Mouse (Mus musculus): ENCODE measurements around the gene 5330417C22Rik. TPM values are rescaled to one million over a fixed set of nuclear protein-coding genes. Genes with fewer than 3 reads are reported as not detected.

Gene 5330417C22Rik
- 1 to 10 TPM; 1.1 to 3.6 TPM for polyA plus RNA-seq (2017; shearing (Covaris generic))

GRCm38 (mm10) chr3:108536517-108537260 is at the start of gene 5330417C22Rik:
TSS of gene 5330417C22Rik (minus strand) at chr3:108536536.

GRCm38 (mm10) chr3:108571443-108572294 is 35.3 kb upstream of the 5330417C22Rik start, which contains the start of gene Taf13:
TSS of gene Taf13 (plus strand) at chr3:108571698.

GRCm38 (mm10) chr3:108562133-108562730 is 25.9 kb upstream of the 5330417C22Rik start, which contains the start of gene Tmem167b:
TSS of gene Tmem167b (minus strand) at chr3:108562466.

GRCm38 (mm10) chr3:108533951-108534350 is 2.4 kb downstream of the 5330417C22Rik start, which contains the start of gene 1700013F07Rik:
TSS of gene 1700013F07Rik (plus strand) at chr3:108534150.

GRCm38 (mm10) chr3:108444698-108445365 is 91.5 kb downstream of the 5330417C22Rik start, which contains the start of gene Sars:
TSS of gene Sars (minus strand) at chr3:108445209.

GRCm38 (mm10) chr3:108414857-108415830 is 121.2 kb downstream of the 5330417C22Rik start, which contains the start of gene Celsr2:
TSS of gene Celsr2 (minus strand) at chr3:108415552.

Other genes starting within 250 kb of the 5330417C22Rik start
- not detected for gene Mybphl, start 171.6 kb downstream of the 5330417C22Rik start, polyA plus RNA-seq (2017; shearing (Covaris generic))
- gene Psrc1, start 152.7 kb downstream of the 5330417C22Rik start, polyA plus RNA-seq (2017; shearing (Covaris generic)) = 1 to 10 TPM; 2.6 to 3.0 TPM
- gene Celsr2, start 121.0 kb downstream of the 5330417C22Rik start, polyA plus RNA-seq (2017; shearing (Covaris generic)) = 1 to 10 TPM in 1 of 2 experiments, under 1 TPM in 1; 0.93 to 2.9 TPM
- 100 to 1,000 TPM; 135 to 168 TPM for gene Sars, start 91.3 kb downstream of the 5330417C22Rik start, polyA plus RNA-seq (2017; shearing (Covaris generic))
- 1 to 10 TPM in 1 of 2 experiments, under 1 TPM in 1; 0.52 to 4.4 TPM for gene 1700013F07Rik, start 2.4 kb downstream of the 5330417C22Rik start, polyA plus RNA-seq (2017; shearing (Covaris generic))
- 10 to 100 TPM; 27.2 to 37.9 TPM for gene Tmem167b, start 25.9 kb upstream of the 5330417C22Rik start, polyA plus RNA-seq (2017; shearing (Covaris generic))
- 10 to 100 TPM; 23.3 to 32.4 TPM for gene Taf13, start 35.2 kb upstream of the 5330417C22Rik start, polyA plus RNA-seq (2017; shearing (Covaris generic))
- 10 to 100 TPM; 14.1 to 26.7 TPM for gene Wdr47, start 54.7 kb upstream of the 5330417C22Rik start, polyA plus RNA-seq (2017; shearing (Covaris generic))
- 10 to 100 TPM; 63.9 to 77.3 TPM for gene Clcc1, start 117.4 kb upstream of the 5330417C22Rik start, polyA plus RNA-seq (2017; shearing (Covaris generic))
- gene Gpsm2, start 185.8 kb upstream of the 5330417C22Rik start, polyA plus RNA-seq (2017; shearing (Covaris generic)) = 1 to 10 TPM; 5.1 to 6.0 TPM
- under 1 TPM in 1 of 2 experiments, not detected in 1; 0.56 TPM for gene Aknad1, start 203.1 kb upstream of the 5330417C22Rik start, polyA plus RNA-seq (2017; shearing (Covaris generic))